Mouse (Mus musculus): ENCODE measurements at regions not wholly inside any gene's neighbourhood (a gene's known extent, or its start where the extent isn't known, plus 50 kb on each side); places are given as distances from the start of the nearest gene placed in this dataset.

DNA sequence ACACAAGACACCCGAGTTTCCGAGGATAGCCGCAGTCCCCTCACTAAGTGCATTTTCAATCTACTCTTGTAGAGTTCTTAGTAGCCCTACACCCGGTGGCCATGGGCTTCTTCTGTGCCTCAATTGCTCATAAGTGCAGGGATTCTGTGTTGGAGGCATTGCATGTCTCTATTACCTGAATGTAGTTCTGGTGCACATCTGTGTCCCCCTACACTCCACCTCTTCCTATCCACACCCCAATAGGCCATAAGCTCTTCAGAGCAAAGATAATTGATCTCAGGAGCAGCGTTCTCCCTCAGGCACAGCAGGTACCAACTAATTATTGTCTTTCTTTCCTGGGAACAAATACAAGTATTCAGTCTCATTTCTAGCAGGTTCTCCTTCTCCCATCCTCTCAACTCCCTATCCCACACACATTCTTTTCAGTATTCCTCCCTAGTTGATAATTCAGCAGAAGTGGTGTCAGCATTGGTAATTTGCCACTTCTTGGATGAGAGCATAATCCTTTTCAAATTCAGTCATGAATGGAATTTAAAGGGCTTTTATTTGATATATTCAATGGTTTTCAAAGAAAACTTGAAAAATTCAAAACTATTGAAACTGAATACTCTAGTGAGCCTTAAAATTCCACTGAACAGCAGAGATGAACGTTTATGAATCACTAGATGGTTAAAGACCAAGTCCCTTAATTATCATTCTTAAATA is 108.7 kb upstream of the Cp start:
- Histone ChIP-seq H3K27ac (ENCODE audit: insufficient read depth, low read length) (no peak overlapping the region), H3K4me3 (ENCODE audit: insufficient read depth, low read length) (no peak overlapping the region), H3K4me1 (ENCODE audit: control insufficient read depth, insufficient read depth, low read length) (no peaks in the 10 kb centered on the region; the same call in 1 of the 2 replicates)
- TF ChIP-seq CTCF (IDR thresholded peaks at IDR 0.05; ENCODE audit: extremely low read depth, insufficient read depth, low read length): no peak

DNA sequence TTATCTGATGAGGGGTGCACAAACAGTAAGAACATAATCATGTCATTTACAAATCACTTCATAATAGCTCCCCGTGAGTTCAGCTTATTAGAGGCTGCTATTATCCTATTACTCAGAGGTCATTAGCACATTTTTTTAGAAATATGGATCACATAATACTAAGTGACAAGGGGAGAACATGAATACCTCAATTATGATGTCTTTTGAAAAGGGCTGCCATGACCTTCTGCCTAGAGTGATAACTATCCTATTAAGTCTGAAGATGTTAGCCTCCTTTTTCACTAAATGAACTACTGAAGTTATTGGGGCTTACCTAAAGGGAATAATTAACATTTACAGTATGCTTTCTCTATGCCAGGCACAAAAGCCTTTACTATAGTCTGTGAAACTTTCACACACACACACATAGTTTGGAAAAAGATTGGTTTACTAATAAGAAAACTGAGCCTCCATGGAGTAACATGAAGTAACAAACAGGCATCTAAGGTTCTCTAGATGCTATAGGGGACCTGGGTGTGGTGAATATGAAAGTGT is 108.1 kb upstream of the Cp start:
- no peak overlapping the region for H3K4me3 ChIP-seq (ENCODE audit: insufficient read depth, low read length)
- no peak overlapping the region for H3K27ac ChIP-seq (ENCODE audit: insufficient read depth, low read length)
- no peak for TF ChIP-seq CTCF (IDR thresholded peaks at IDR 0.05; ENCODE audit: extremely low read depth, insufficient read depth, low read length)
- TF ChIP-seq POLR2A (IDR thresholded peaks at IDR 0.05; ENCODE audit: extremely low read depth, insufficient read depth, low read length): no peak
- no peaks in the 10 kb centered on the region; the same call in 1 of the 2 replicates for H3K4me1 ChIP-seq (ENCODE audit: control insufficient read depth, insufficient read depth, low read length)

DNA sequence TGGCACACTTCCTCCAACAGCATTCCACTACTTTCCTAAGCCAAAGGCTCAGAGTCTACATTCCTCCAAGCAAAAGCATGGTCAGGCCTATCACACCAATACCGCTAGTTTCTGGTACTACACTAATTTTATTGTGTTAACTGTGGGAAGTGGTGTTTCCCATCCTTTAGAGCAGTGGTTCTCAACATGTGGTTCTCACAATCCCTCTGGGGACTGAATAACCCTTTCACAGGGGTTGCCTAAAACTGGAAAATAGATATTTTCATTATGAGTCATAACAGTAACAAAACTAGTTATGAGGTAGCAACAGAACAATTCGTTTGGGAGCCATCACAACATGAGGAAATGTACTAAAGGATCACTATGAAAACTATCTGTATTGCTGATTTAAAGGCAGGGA is 74.2 kb upstream of the Cp start:
- Histone ChIP-seq H3K27ac (ENCODE audit: insufficient read depth, low read length) (no peak overlapping the region), H3K4me1 (ENCODE audit: control insufficient read depth, insufficient read depth, low read length) (no peaks in the 10 kb centered on the region), H3K4me3 (ENCODE audit: insufficient read depth, low read length) (no peak overlapping the region)
- no peak for TF ChIP-seq CTCF (IDR thresholded peaks at IDR 0.05; ENCODE audit: extremely low read depth, insufficient read depth, low read length)
- TF ChIP-seq POLR2A (IDR thresholded peaks at IDR 0.05; ENCODE audit: extremely low read depth, insufficient read depth, low read length): no peak

DNA sequence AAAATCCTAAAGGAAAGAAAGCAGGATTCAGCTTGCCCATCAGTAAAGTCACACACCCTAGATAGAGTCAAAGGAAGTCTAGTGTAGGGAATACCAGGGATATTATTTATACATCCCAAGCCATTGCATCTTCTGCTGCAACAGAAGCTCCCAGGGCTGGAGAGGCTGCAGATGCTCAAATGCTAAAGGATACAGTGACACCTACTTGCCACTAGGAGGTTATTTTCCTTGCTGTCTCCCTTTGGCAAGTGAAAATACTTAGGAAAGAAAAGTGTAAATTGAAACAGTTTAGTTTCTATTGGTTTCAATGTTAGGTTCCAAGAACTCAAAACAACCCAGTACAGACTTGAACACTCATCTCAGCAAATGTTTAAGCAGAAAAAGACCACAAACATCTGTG is 68.4 kb upstream of the Cp start:
- no peak overlapping the region for H3K27ac ChIP-seq (ENCODE audit: insufficient read depth, low read length)

DNA sequence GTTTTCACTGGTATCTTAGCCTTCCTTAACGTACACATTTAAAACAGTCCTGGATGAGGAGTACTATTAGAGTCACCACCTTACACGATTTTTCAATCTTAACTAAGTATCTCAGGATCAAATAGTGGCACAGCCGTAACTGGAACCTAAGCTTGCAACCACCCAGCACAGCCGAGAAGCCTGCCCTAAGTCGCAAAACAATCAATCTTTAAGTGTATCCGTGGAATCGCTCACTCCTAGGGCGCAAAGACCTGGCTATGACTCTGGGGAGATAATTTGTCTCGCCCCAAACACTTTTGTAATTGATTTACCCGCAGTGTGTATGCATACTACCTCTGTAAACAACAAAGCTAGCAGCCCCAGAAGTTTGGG is 62.6 kb upstream of the Cp start:
- peak overlapping the region; percentile 85 for H3K4me3 ChIP-seq (ENCODE audit: insufficient read depth, low read length)
- H3K4me1 ChIP-seq (ENCODE audit: control insufficient read depth, insufficient read depth, low read length): peaks cover 2% of the 10 kb centered on the region; the same call in 1 of the 2 replicates
- no peak for TF ChIP-seq POLR2A (IDR thresholded peaks at IDR 0.05; ENCODE audit: extremely low read depth, insufficient read depth, low read length)
- TF ChIP-seq CTCF (IDR thresholded peaks at IDR 0.05; ENCODE audit: extremely low read depth, insufficient read depth, low read length): no peak
- no peak overlapping the region for H3K27ac ChIP-seq (ENCODE audit: insufficient read depth, low read length)

More for the DNA sequence above, 68.4 kb upstream of the Cp start:
- TF ChIP-seq POLR2A (IDR thresholded peaks at IDR 0.05; ENCODE audit: extremely low read depth, insufficient read depth, low read length) (no peak), CTCF (IDR thresholded peaks at IDR 0.05; ENCODE audit: extremely low read depth, insufficient read depth, low read length) (peak; percentile 28; the same call in 1 of the 2 replicates)
- H3K4me3 ChIP-seq (ENCODE audit: insufficient read depth, low read length): no peak overlapping the region
- H3K4me1 ChIP-seq (ENCODE audit: control insufficient read depth, insufficient read depth, low read length): no peaks in the 10 kb centered on the region

DNA sequence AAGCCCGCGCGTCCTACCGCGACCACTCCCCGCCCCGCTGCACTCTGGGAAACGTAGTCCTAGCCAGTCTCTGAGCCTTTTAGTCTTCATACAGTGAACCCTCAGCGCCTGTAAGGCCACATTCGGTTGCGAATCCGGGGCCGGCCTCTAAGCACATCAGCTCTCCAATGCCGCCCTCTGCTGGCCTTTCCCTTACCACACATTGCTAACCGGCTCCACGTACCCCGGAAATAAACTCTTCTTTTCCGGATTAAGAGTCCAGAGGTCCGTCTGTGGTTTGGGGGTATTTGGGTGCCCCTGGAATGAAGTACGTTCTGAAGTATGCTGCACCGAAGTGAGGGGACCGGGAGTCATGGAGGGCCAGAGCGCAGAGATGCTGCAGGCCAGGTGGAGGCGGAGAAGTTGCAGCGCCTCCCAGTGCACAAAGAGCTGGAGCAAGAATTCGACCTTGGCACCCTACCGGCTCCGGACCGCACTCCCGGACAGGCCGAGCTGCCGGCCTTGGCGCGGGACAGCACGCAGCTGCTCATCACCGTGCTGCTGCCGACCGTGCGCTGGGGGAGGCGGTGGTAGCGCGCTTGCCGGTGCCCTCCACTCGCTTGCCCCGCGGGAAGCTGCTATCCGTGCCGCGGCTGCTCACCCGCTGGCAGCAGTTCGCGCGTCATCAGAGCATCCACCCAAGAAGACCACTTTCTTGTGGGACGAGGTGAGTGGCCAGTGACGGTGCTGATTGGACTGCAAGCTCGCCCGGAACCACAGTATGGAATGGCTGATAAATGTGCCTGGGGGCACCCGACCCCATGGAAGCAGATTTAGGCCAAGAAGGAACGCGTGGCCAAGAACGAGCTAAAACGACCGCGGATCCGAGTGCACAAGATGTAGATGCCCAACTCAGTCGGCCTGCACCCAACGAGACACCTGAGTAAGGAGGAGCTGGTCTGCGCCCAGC is 62.0 kb upstream of the Cp start:
- H3K4me1 ChIP-seq (ENCODE audit: control insufficient read depth, insufficient read depth, low read length): peaks cover 2% of the 10 kb centered on the region; the same call in 1 of the 2 replicates
- 0 out of 2 replicates have a peak, but pooled peaks have one; percentile 45 for TF ChIP-seq POLR2A (IDR thresholded peaks at IDR 0.05; ENCODE audit: extremely low read depth, insufficient read depth, low read length)
- TF ChIP-seq CTCF (IDR thresholded peaks at IDR 0.05; ENCODE audit: extremely low read depth, insufficient read depth, low read length): peak; percentile 79
- peak overlapping the region; percentile 1; the same call in 1 of the 2 replicates for H3K27ac ChIP-seq (ENCODE audit: insufficient read depth, low read length)
- H3K4me3 ChIP-seq (ENCODE audit: insufficient read depth, low read length): peak overlapping the region; percentile 85

DNA sequence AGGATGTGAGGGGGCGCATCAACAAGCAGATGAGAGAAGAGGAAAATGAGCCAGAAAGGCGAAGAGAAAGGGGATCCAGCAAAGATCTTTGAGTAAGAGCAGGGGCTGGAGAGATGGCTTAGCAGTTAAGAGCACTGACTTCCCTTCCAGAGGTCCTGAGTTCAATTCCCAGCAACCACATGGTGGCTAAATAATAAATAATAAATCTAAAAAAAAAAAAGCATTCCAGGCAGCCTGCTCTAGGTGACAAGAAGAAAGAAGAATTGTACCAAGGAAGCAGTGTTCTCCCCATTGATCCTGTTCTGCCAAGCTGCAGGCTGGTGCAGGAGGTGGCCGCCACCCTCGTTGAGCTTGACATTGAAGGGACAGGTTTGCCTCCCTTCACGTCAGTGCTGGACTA is 61.1 kb upstream of the Cp start:
- no peak overlapping the region for H3K27ac ChIP-seq (ENCODE audit: insufficient read depth, low read length)
- TF ChIP-seq CTCF (IDR thresholded peaks at IDR 0.05; ENCODE audit: extremely low read depth, insufficient read depth, low read length) (no peak), POLR2A (IDR thresholded peaks at IDR 0.05; ENCODE audit: extremely low read depth, insufficient read depth, low read length) (no peak)

DNA sequence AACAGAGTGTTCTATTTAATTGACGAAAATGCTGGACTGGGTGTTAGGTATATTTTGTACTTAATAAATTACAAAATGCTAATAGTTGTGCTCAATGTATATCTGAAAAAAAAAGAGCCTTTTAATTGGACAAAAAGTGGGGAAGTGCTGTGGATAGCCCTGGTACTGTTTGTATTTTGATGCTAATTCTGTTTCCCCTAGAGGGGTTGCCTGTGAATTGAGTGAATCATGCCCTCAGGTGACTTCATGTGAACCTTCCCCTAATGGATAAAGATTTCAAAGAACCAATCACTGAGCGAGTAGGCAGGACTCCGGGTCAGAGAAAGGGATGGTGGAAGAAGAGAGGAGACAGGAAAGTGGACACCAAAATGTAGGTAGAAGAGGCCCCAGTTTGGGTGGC is 59.7 kb upstream of the Cp start:
- Histone ChIP-seq H3K4me3 (ENCODE audit: insufficient read depth, low read length) (no peak overlapping the region), H3K27ac (ENCODE audit: insufficient read depth, low read length) (no peak overlapping the region), H3K4me1 (ENCODE audit: control insufficient read depth, insufficient read depth, low read length) (peaks cover 2% of the 10 kb centered on the region; the same call in 1 of the 2 replicates)
- TF ChIP-seq POLR2A (IDR thresholded peaks at IDR 0.05; ENCODE audit: extremely low read depth, insufficient read depth, low read length): no peak
- no peak for TF ChIP-seq CTCF (IDR thresholded peaks at IDR 0.05; ENCODE audit: extremely low read depth, insufficient read depth, low read length)

More for the DNA sequence above, 61.1 kb upstream of the Cp start:
- Histone ChIP-seq H3K4me3 (ENCODE audit: insufficient read depth, low read length) (peak overlapping the region; percentile 85), H3K4me1 (ENCODE audit: control insufficient read depth, insufficient read depth, low read length) (peaks cover 2% of the 10 kb centered on the region; the same call in 1 of the 2 replicates)

DNA sequence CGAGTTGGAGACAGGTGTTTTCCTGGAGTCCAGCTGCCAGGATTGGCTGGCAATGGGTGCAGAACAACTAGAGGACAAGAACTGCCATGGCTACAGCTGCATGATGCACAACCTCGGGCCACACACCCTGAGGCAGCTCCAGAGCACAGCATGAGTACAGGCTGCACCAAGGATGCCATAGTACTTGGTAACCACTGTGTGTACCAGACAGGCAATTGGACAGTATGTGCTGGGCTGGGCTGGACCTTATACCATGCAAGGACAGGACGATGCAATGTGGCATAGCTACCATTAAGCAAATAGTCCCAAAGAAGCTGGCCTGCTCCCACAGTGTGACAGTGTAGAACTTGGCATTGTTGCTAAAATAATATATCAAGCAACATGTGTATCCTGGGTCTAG is 54.6 kb upstream of the Cp start:
- no peaks in the 10 kb centered on the region for H3K4me1 ChIP-seq (ENCODE audit: control insufficient read depth, insufficient read depth, low read length)
- TF ChIP-seq CTCF (IDR thresholded peaks at IDR 0.05; ENCODE audit: extremely low read depth, insufficient read depth, low read length): no peak
- TF ChIP-seq POLR2A (IDR thresholded peaks at IDR 0.05; ENCODE audit: extremely low read depth, insufficient read depth, low read length): no peak
- no peak overlapping the region for H3K4me3 ChIP-seq (ENCODE audit: insufficient read depth, low read length)
- no peak overlapping the region for H3K27ac ChIP-seq (ENCODE audit: insufficient read depth, low read length)
